Mouse (Mus musculus): Measurements from ENCODE around the gene R3hdm2. TPM values are rescaled to one million over a fixed set of nuclear protein-coding genes. Genes with fewer than 3 reads are reported as not detected.

Gene R3hdm2
- polyA plus RNA-seq, 1 experiment: 110 TPM

DNA sequence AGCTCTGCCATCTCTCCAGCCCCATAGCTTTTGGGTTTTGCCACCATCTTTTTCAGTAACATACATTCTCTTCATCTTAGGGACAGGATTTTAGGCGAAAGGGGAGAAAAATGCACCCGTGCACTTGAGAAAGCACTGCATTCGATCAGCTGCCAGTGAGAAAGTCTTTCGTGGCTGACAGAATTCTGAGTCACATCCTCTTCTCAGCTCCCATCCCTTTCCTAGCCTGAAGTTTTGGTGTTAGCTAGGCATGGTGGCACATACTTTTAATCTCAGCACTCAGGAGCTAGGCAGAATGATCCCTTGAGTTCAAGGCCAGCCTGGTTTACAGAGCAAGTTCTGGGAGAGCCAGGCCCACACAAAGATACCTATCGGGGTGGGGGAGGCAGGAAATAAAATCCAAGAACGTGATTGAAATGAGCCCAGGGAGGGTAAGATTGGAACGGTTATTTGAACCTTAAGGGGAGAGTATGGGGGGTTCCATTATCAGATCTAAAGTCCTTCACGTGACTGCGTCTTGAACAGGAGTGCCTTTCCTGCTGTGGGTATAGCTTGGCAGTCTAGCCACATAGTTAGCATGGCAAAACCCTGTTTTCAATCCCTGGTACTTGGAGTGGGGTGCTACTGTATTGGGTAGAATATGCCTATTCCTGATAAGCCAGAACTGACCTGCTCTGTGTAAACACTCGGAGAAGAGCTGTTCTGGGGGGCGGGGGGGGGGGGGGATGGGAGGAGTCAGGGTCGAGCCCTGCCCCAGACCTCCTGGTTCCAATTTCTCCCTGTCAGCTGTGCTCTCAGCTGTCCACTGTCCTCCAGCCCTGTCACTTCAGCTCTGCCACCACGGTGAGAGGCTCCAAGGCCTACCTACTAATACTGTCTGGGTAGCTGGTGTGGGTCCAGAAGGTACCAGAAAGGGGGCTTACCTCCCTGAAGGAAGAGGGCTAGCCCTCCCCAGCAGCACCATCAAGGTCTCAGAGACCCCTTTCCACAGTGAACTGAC, 121.1 kb downstream of the R3hdm2 start, which contains the start of gene Stac3:
Gene Stac3, plus strand, starts transcription at position 793 of the 1,000 bp plus-strand sequence.
- TF ChIP-seq CTCF (IDR thresholded peaks at IDR 0.05; ENCODE audit: borderline replicate concordance, extremely low read depth, insufficient read depth, insufficient read length) (no peak), POLR2A (IDR thresholded peaks at IDR 0.05; ENCODE audit: borderline replicate concordance, extremely low read depth, insufficient read depth, insufficient read length, poor library complexity, severe bottlenecking) (no peak)
- DNase-seq (ENCODE audit: low read depth): no peak

- TF ChIP-seq CTCF (IDR thresholded peaks at IDR 0.05; ENCODE audit: borderline replicate concordance, extremely low read depth, insufficient read depth, insufficient read length): peak; percentile 76
- TF ChIP-seq POLR2A (IDR thresholded peaks at IDR 0.05; ENCODE audit: borderline replicate concordance, extremely low read depth, insufficient read depth, insufficient read length, poor library complexity, severe bottlenecking): no peak
- DNase-seq (ENCODE audit: low read depth): peak; percentile 86
These were observed 128.1 kb downstream of the R3hdm2 start for GRCm38 (mm10) chr10:127508239-127508638.

GRCm38 (mm10) chr10:127509051-127509836, 129.1 kb downstream of the R3hdm2 start:
- DNase-seq (ENCODE audit: low read depth): peak; percentile 98
- TF ChIP-seq POLR2A (IDR thresholded peaks at IDR 0.05; ENCODE audit: borderline replicate concordance, extremely low read depth, insufficient read depth, insufficient read length, poor library complexity, severe bottlenecking): no peak
- TF ChIP-seq CTCF (IDR thresholded peaks at IDR 0.05; ENCODE audit: borderline replicate concordance, extremely low read depth, insufficient read depth, insufficient read length): peak; percentile 94

DNA sequence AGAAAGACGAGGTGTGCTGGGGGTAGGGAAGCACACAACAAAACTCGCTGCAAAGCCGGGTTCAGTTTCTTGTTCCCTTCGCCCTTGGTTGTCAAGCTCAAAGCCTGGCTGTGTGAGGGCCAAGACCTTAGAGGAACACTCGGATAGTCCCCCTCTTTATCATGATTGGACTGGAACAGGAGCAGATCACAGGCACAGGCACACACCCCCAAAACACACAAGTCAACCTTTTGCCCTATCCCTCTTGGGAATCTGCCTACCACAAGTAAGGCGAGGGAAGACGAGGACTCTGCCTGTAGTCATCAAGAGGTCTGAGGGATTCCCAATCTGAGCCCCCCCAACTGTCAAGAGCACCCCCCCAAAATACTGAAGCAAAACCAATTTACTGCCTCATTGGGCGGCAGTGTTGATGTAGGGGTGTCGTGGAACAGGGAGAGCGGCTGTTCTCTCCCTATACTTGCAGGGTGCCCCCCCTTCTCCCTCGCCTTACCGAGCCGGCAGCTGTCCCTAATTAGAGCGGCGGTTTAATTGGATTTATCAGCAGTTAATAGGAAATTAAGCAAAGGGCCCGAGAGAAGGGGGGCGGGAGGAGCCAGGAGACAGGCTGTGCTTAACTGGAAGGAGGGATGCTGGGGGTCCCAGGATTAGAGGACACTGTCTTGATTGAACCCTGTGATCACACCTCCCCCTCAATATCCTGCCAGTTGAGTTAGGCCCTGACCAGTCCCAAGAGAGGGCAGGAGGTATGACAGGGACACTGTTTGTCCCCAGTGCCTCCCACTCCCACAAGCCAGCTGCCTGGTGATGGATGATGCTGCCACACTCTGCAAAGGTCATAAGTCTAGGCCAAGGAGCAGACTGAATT, 129.9 kb downstream of the R3hdm2 start:
- DNase-seq (ENCODE audit: low read depth): peak; percentile 96
- no peak for TF ChIP-seq POLR2A (IDR thresholded peaks at IDR 0.05; ENCODE audit: borderline replicate concordance, extremely low read depth, insufficient read depth, insufficient read length, poor library complexity, severe bottlenecking)
- no peak for TF ChIP-seq CTCF (IDR thresholded peaks at IDR 0.05; ENCODE audit: borderline replicate concordance, extremely low read depth, insufficient read depth, insufficient read length)

DNA sequence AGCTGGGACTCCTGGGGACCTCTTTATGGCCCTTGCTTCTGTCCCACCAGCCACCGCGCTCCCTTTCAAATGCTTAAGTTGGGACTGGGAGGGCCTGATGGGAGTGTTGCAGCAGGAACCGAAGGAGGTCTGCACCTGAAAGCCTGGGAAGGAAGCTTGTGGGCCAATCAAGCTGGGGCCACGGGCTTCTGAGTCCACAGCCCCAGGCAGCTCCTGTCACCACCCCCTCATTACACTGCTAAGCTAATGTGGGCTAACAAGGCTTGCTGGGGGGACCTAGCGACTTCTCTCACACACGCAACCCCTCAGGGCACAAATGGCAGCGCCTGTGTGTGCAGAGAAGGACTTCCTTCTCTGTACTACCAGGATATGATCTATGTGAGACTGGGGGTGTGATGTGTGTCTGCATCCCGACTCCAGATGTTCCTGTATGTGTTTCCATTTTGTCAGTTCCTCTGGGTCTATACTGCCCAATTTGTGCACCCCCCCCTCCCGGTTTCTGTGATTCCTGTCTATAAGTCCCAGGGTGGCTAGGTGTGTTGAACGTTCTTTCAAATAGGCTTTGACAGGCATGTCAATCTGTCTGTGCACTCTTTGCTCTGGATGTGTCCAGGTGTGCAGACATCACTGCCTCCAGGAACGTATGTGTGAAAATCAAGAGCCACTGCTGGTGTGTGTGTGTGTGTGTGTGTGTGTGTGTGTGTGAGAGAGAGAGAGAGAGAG, 130.9 kb downstream of the R3hdm2 start:
- DNase-seq (ENCODE audit: low read depth): peak; percentile 81
- TF ChIP-seq CTCF (IDR thresholded peaks at IDR 0.05; ENCODE audit: borderline replicate concordance, extremely low read depth, insufficient read depth, insufficient read length) (no peak), POLR2A (IDR thresholded peaks at IDR 0.05; ENCODE audit: borderline replicate concordance, extremely low read depth, insufficient read depth, insufficient read length, poor library complexity, severe bottlenecking) (no peak)

- TF ChIP-seq CTCF (IDR thresholded peaks at IDR 0.05; ENCODE audit: borderline replicate concordance, extremely low read depth, insufficient read depth, insufficient read length) (peak; percentile 14; the same call in 1 of the 2 replicates), POLR2A (IDR thresholded peaks at IDR 0.05; ENCODE audit: borderline replicate concordance, extremely low read depth, insufficient read depth, insufficient read length, poor library complexity, severe bottlenecking) (0 out of 2 replicates have a peak, but pooled peaks have one; percentile 14)
- DNase-seq (ENCODE audit: low read depth): peak; percentile 91
These were observed 131.6 kb downstream of the R3hdm2 start for GRCm38 (mm10) chr10:127511634-127512306.

DNA sequence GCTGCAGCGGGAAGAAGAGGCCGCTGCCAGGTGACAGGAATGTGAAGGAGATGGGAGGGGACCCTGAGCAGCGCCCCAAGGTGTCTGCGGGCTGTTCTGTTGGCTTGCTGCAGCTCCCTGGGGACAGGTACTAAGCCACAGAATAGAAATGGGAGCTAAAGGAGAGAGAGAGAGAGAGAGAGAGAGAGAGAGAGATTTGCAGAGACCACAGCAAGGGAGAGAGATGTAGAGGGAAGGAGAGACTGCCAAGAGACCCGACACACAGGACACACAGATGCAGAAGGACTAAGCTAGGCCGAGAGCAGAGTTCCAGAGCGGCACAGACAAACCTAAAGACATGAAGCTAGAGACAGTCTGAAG, 132.2 kb downstream of the R3hdm2 start:
- DNase-seq (ENCODE audit: low read depth): no peak
- no peak for TF ChIP-seq POLR2A (IDR thresholded peaks at IDR 0.05; ENCODE audit: borderline replicate concordance, extremely low read depth, insufficient read depth, insufficient read length, poor library complexity, severe bottlenecking)
- no peak for TF ChIP-seq CTCF (IDR thresholded peaks at IDR 0.05; ENCODE audit: borderline replicate concordance, extremely low read depth, insufficient read depth, insufficient read length)

GRCm38 (mm10) chr10:127512813-127513212, 132.7 kb downstream of the R3hdm2 start:
- TF ChIP-seq POLR2A (IDR thresholded peaks at IDR 0.05; ENCODE audit: borderline replicate concordance, extremely low read depth, insufficient read depth, insufficient read length, poor library complexity, severe bottlenecking) (no peak), CTCF (IDR thresholded peaks at IDR 0.05; ENCODE audit: borderline replicate concordance, extremely low read depth, insufficient read depth, insufficient read length) (peak; percentile 100)
- DNase-seq (ENCODE audit: low read depth): peak; percentile 97

- DNase-seq (ENCODE audit: low read depth): peak; percentile 89
- TF ChIP-seq POLR2A (IDR thresholded peaks at IDR 0.05; ENCODE audit: borderline replicate concordance, extremely low read depth, insufficient read depth, insufficient read length, poor library complexity, severe bottlenecking): no peak
- no peak for TF ChIP-seq CTCF (IDR thresholded peaks at IDR 0.05; ENCODE audit: borderline replicate concordance, extremely low read depth, insufficient read depth, insufficient read length)
These were observed 133.5 kb downstream of the R3hdm2 start for GRCm38 (mm10) chr10:127513501-127514091.

Data from brain, embryonic 14.5 days (tissue).